ENCODE assay signal across 14 mouse cellular contexts in genomic region chr3:52573806-52574205, GRCm38 (mm10).
DNase-seq lines count a peak whose midpoint lies in the region; TF ChIP-seq lines count a peak whose summit lies in the region.
"Had no signal": no experiment of that assay in that cellular context is flagged by ENCODE, and none has a peak within 500 bp of the region (broad histone marks: within the 10 kb centered on the region; RNA-seq: fewer than 3 reads in every experiment).

No protein-coding gene starts in this region.

- peak overlapping the region; percentile 16; the same call in 1 of the 2 replicates for H3K27ac ChIP-seq in layer of hippocampus, adult 2 months
- H3K27ac ChIP-seq: forebrain, embryonic 15.5 days; hindbrain, postnatal 0 days; limb, embryonic 15.5 days; lung, embryonic 15.5 days had no signal

- intact Hi-C loops in left cerebral cortex, postnatal 36 days (cut with DNase I), result no loop called here

- peak; percentile 22 for DNase-seq in thymus, postnatal 4 days
- no peak for DNase-seq in thymus, postnatal 10 days (ENCODE audit: low spot score in 2 of 2)
- peak; percentile 5 to 27 for DNase-seq in layer of hippocampus, adult 2 months (ENCODE audit: low spot score in 2 of 2)
- peak; percentile 68 to 78 for DNase-seq in left cerebral cortex, postnatal 36 days (ENCODE audit: low spot score in 2 of 2)
- DNase-seq in embryo, embryonic 10 days (ENCODE audit: low spot score), result no peak
- no peak for DNase-seq in adrenal gland, postnatal 36 days
- DNase-seq in cerebellum, adult 11-12 months, result no peak
- DNase-seq: adrenal gland, adult 8-10 months; cerebellum, adult 11 months; kidney, postnatal 25 days had no signal

- H3K4me3 ChIP-seq in layer of hippocampus, adult 2 months, result no peak overlapping the region
- H3K4me3 ChIP-seq: forebrain, embryonic 15.5 days; limb, embryonic 15.5 days; lung, embryonic 15.5 days had no signal

- TF ChIP-seq CTCF in layer of hippocampus, adult 2 months (conservative IDR thresholded peaks at IDR 0.05), result no peak

Comparison
In these comparisons a context has a peak if more than half of its experiments do, and no peak if none do; other contexts are left out.
1. DNase-seq: peak in thymus, postnatal 4 days (single experiment), layer of hippocampus, adult 2 months (2 of 2) and left cerebral cortex, postnatal 36 days (2 of 2); none in thymus, postnatal 10 days (0 of 2), embryo, embryonic 10 days (single experiment), adrenal gland, postnatal 36 days (0 of 2) and cerebellum, adult 11-12 months (single experiment).